Mouse (Mus musculus): ENCODE measurements around the gene Impg2.

The Impg2 gene

DNA sequence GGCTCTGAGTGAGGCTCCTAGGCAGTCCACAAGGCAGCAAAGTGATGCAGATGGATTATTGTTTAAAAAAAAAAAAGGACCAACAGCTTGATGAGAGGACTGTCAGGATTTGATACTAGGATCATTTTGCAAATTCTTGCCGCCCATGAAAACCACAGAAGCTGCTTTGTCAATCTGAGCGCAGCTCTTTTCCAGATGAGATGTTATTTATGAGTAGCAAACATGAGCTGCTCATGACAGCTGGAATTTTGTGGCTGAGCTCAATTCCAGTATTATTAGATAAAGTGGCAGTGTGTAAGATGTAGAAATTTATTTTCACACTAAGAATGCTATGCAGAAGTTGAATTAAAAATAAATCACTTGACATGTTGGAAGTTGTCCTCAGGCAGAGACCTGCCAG, 94.7 kb downstream of the Impg2 start:
- DNase-seq (ENCODE audit: low spot score): no peak

GRCm38 (mm10) chr16:56302996-56303395, 98.9 kb downstream of the Impg2 start:
- DNase-seq (ENCODE audit: low spot score): no peak

- DNase-seq (ENCODE audit: low spot score): no peak
Observed at GRCm38 (mm10) chr16:56304167-56304566, 100.1 kb downstream of the Impg2 start.

DNA sequence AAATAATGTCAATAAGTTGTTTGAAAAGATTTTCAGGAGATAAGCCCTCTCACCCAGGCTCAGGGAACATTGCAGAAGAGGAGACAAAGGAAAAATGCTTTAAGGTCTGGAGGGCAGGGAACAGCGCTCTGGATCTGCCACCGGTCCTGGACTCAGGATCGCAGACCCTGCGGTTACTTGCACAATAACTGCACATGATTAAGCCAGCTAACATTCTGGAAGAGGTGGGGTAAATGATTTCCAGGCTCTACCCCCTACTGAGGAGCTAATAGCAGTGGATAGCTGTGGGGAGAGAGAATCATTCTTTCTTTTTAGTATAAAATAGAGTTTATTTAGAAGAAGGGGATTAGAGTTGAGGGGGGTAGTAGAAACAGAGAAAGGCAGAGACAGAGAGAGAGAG, 103.5 kb downstream of the Impg2 start:
- no peak for DNase-seq (ENCODE audit: low spot score)

- DNase-seq (ENCODE audit: low spot score): no peak
Observed at GRCm38 (mm10) chr16:56311291-56311690, 107.2 kb downstream of the Impg2 start.
